Mouse (Mus musculus): ENCODE results near the gene Ednra.

DNA sequence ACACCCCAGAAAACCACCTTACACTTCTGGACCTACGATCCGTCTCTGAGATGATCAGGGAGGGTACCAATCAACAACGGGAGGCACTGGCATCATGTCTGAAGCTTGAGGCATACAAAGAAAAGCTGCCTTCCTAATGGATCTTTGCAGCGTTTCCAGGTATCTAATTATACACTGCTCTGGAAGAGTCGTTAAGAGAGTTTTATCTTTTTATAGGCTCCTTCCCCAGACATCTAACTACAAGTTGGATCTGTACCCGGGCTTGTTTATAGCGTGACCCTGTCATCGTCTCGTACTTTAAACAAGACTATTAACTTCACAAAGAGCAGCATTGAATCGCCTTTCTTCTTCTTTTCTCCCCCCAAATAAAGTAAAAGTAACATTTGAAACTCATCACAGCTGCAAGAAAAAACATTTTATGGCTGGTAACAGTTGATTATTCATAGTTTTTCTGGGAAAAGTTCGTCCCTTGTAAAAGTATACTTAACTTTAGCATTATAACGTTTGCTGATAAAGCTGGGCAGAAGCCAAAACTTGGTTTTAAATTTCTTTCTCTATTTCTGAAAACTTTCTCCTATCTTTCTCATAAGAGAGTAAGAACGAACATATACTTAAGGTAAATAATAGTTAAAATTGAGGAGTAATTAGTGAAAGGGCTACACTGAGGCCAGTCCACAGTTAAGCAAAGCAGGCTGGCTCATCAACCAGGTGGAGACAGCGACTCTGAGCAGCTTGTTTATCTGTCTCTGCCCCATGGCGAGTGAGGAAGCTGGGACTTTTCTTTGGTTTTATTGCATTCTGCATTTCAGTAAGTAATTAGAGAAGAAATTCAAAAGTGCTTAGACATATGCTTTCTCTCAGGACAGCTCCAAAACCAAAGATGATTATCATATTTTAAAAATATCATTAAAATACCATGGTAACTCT, 42.0 kb downstream of the Ednra start:
- TF ChIP-seq CTCF (IDR thresholded peaks at IDR 0.05; ENCODE audit: control insufficient read depth, insufficient read depth, low read length) (no peak), POLR2A (IDR thresholded peaks at IDR 0.05; ENCODE audit: borderline replicate concordance, control insufficient read depth, low read depth, low read length) (no peak)
